In genomic region chr9:21767896-21768295, GRCm38 (mm10) we compare ENCODE assay signal across 9 mouse cellular contexts. TPM values are rescaled to one million over a fixed set of nuclear protein-coding genes. Genes with fewer than 3 reads are reported as not detected.
A peak's percentile ranks its signal among the peaks of the same experiment; 100 is the strongest.
DNase-seq lines count a peak whose midpoint lies in the region; ATAC-seq and TF ChIP-seq lines count a peak whose summit lies in the region.
"Had no signal": no experiment of that assay in that cellular context is flagged by ENCODE, and none has a peak within 500 bp of the region (broad histone marks: within the 10 kb centered on the region; RNA-seq: fewer than 3 reads in every experiment).

No protein-coding gene starts in this region.

- 52% methylated on average over 11 of the region's 11 CpGs for WGBS in hindbrain, postnatal 0 days
- WGBS in stomach, embryonic 16.5 days: 70% methylated on average over 11 of the region's 11 CpGs

- no peak overlapping the region for H3K4me2 ChIP-seq in hindbrain, postnatal 0 days (ENCODE audit: low read depth, low read length)
- no peak overlapping the region for H3K4me2 ChIP-seq in stomach, embryonic 16.5 days (ENCODE audit: low read depth, low read length)
- H3K4me2 ChIP-seq: neural tube, embryonic 12.5 days had no signal

- H3K4me3 ChIP-seq in hindbrain, postnatal 0 days (ENCODE audit: low read length): no peak overlapping the region
- no peak overlapping the region for H3K4me3 ChIP-seq in stomach, embryonic 16.5 days (replicated peaks; ENCODE audit: low read length)
- H3K4me3 ChIP-seq: neural tube, embryonic 12.5 days had no signal

- no peak for ATAC-seq in hindbrain, postnatal 0 days
- ATAC-seq in stomach, embryonic 16.5 days (ENCODE audit: insufficient read depth, low FRiP score): peak; percentile 43; the same call in 1 of the 2 replicates

- DNase-seq in adrenal gland, postnatal 14 days: peak; percentile 49
- no peak for DNase-seq in adrenal gland, adult 2 months
- DNase-seq in brain, adult 2 months (ENCODE audit: low read depth, low spot score): peak; percentile 89
- peak; percentile 54 for DNase-seq in gastrocnemius, postnatal 10 days
- DNase-seq in hindbrain, postnatal 0 days (ENCODE audit: low spot score): peak; percentile 36
- DNase-seq in adrenal gland, adult 8-10 months: no peak
- DNase-seq in thymus, postnatal 4 days: no peak

- H3K9ac ChIP-seq in hindbrain, postnatal 0 days (replicated peaks; ENCODE audit: low read length): no peak overlapping the region
- no peak overlapping the region for H3K9ac ChIP-seq in stomach, embryonic 16.5 days (ENCODE audit: low read length)
- H3K9ac ChIP-seq: neural tube, embryonic 12.5 days had no signal

- no peaks in the 10 kb centered on the region for H3K36me3 ChIP-seq in hindbrain, postnatal 0 days (ENCODE audit: insufficient read depth, low read length)
- H3K36me3 ChIP-seq in stomach, embryonic 16.5 days (ENCODE audit: control insufficient read depth, insufficient read depth, low read length): peaks cover 6% of the 10 kb centered on the region; the same call in 1 of the 2 replicates

- H3K27ac ChIP-seq in hindbrain, postnatal 0 days: no peak overlapping the region; the same call in 1 of the 2 replicates
- H3K27ac ChIP-seq in stomach, embryonic 16.5 days (ENCODE audit: low read length): peak overlapping the region; percentile 85
- H3K27ac ChIP-seq: neural tube, embryonic 12.5 days had no signal

- H3K9me3 ChIP-seq in hindbrain, postnatal 0 days (ENCODE audit: low read length): no peaks in the 10 kb centered on the region
- no peaks in the 10 kb centered on the region for H3K9me3 ChIP-seq in stomach, embryonic 16.5 days (replicated peaks; ENCODE audit: control insufficient read depth, low read length)
- H3K9me3 ChIP-seq: neural tube, embryonic 12.5 days had no signal

- H3K27me3 ChIP-seq in hindbrain, postnatal 0 days (ENCODE audit: insufficient read depth, low read length): no peaks in the 10 kb centered on the region
- no peaks in the 10 kb centered on the region for H3K27me3 ChIP-seq in stomach, embryonic 16.5 days (ENCODE audit: control insufficient read depth, insufficient read depth, low read length)
- H3K27me3 ChIP-seq: neural tube, embryonic 12.5 days had no signal

- peaks cover 5% of the 10 kb centered on the region; the same call in 1 of the 2 replicates for H3K4me1 ChIP-seq in hindbrain, postnatal 0 days (ENCODE audit: insufficient read depth, low read length)
- peaks cover 12% of the 10 kb centered on the region for H3K4me1 ChIP-seq in stomach, embryonic 16.5 days (ENCODE audit: control insufficient read depth, insufficient read depth, low read length)

- no peak for TF ChIP-seq CTCF in hindbrain, postnatal 0 days (IDR thresholded peaks at IDR 0.05; ENCODE audit: low read depth)

RNA-seq across cellular contexts. Expression of gene Spc24, which starts 7.8 kb away (rescaled TPM):
- 9.1 and 10.4 TPM in 2 replicates for total RNA-seq in adrenal gland, postnatal 14 days (2021)
- total RNA-seq in adrenal gland, adult 2 months (2021): 1 to 10 TPM; 1.9 to 3.7 TPM
- 1.4 and 1.5 TPM in 2 replicates for polyA plus RNA-seq in adrenal gland, adult 2 months (2012; rRNA removed)
- 1 to 10 TPM; 6.1 to 7.3 TPM for total RNA-seq in gastrocnemius, postnatal 10 days (2021)
- 20.3 and 31.1 TPM in 2 replicates for total RNA-seq in hindbrain, postnatal 0 days (2014; rRNA removed)
- 26.2 and 27.1 TPM in 2 replicates for polyA plus RNA-seq in hindbrain, postnatal 0 days (2015; fragmentation: Nextera tagmentation; extraction: Ambion mirVana)
- polyA plus RNA-seq in stomach, embryonic 16.5 days (2015; fragmentation: Nextera tagmentation; extraction: Ambion mirVana): 83.7 and 87.5 TPM in 2 replicates
- 1 to 10 TPM in 3 of 4 experiments, under 1 TPM in 1; 0.32 to 4.9 (median 2.1) TPM for total RNA-seq in adrenal gland, adult 8-10 months (2022)

RNA-seq across cellular contexts. Expression of gene Kank2, which starts 30.6 kb away (rescaled TPM):
- total RNA-seq in adrenal gland, postnatal 14 days (2021): 31.5 and 31.8 TPM in 2 replicates
- total RNA-seq in adrenal gland, adult 2 months (2021): 10 to 100 TPM; 28.4 to 56.2 TPM
- 67.8 and 76.1 TPM in 2 replicates for polyA plus RNA-seq in adrenal gland, adult 2 months (2012; rRNA removed)
- total RNA-seq in gastrocnemius, postnatal 10 days (2021): 10 to 100 TPM; 27.4 to 31.6 TPM
- 15.6 and 19.1 TPM in 2 replicates for total RNA-seq in hindbrain, postnatal 0 days (2014; rRNA removed)
- polyA plus RNA-seq in hindbrain, postnatal 0 days (2015; fragmentation: Nextera tagmentation; extraction: Ambion mirVana): 3.1 and 3.4 TPM in 2 replicates
- polyA plus RNA-seq in stomach, embryonic 16.5 days (2015; fragmentation: Nextera tagmentation; extraction: Ambion mirVana): 11.2 and 11.6 TPM in 2 replicates
- total RNA-seq in adrenal gland, adult 8-10 months (2022): 10 to 100 TPM; 35.0 to 58.9 (median 47.5) TPM

RNA-seq across cellular contexts. Expression of gene Ldlr, which starts 44.6 kb away (rescaled TPM):
- 42.6 and 60.4 TPM in 2 replicates for total RNA-seq in adrenal gland, postnatal 14 days (2021)
- total RNA-seq in adrenal gland, adult 2 months (2021): 100 to 1,000 TPM in 1 of 2 experiments, 10 to 100 TPM in 1; 61.6 to 210 TPM
- 79.5 and 143 TPM in 2 replicates for polyA plus RNA-seq in adrenal gland, adult 2 months (2012; rRNA removed)
- 10 to 100 TPM; 11.4 to 11.8 TPM for total RNA-seq in gastrocnemius, postnatal 10 days (2021)
- 20.6 and 28.4 TPM in 2 replicates for total RNA-seq in hindbrain, postnatal 0 days (2014; rRNA removed)
- polyA plus RNA-seq in hindbrain, postnatal 0 days (2015; fragmentation: Nextera tagmentation; extraction: Ambion mirVana): 10.7 and 10.9 TPM in 2 replicates
- polyA plus RNA-seq in stomach, embryonic 16.5 days (2015; fragmentation: Nextera tagmentation; extraction: Ambion mirVana): 62.2 and 69.3 TPM in 2 replicates
- total RNA-seq in adrenal gland, adult 8-10 months (2022): 100 to 1,000 TPM; 102 to 164 (median 147) TPM

Comparison
In these comparisons a context has a peak if more than half of its experiments do, and no peak if none do; other contexts are left out.
1. DNase-seq: peak in adrenal gland, postnatal 14 days (single experiment), brain, adult 2 months (single experiment), gastrocnemius, postnatal 10 days (single experiment) and hindbrain, postnatal 0 days (single experiment); none in adrenal gland, adult 2 months (single experiment), adrenal gland, adult 8-10 months (single experiment) and thymus, postnatal 4 days (single experiment).